Mouse (Mus musculus): ENCODE measurements around the gene Skint8. TPM values are rescaled to one million over a fixed set of nuclear protein-coding genes. Genes with fewer than 3 reads are reported as not detected.
"Not testable (repeated sequence)": the region's sequence is repeated elsewhere in the genome, so short reads cannot be mapped to it uniquely, and the experiment has no call there.

Gene Skint8
- total RNA-seq (2021), result not detected
- long read RNA-seq, result 0 reads

- DNase-seq (ENCODE audit: low spot score in 2 of 2), result no peak
Measured at GRCm38 (mm10) chr4:111919092-111919491, at the start of gene Skint8. TSS of gene Skint8 (plus strand) at chr4:111919392.

- no peak for DNase-seq (ENCODE audit: low spot score in 2 of 2)
Measured at GRCm38 (mm10) chr4:111880112-111880875, 38.9 kb upstream of the Skint8 start.

GRCm38 (mm10) chr4:111883543-111883942 lies 35.6 kb upstream of the Skint8 start:
- DNase-seq (ENCODE audit: low spot score in 2 of 2), result no peak

- peak; percentile 59 to 81 for DNase-seq (ENCODE audit: low spot score in 2 of 2)
Measured at GRCm38 (mm10) chr4:111886018-111886417, 33.2 kb upstream of the Skint8 start.

GRCm38 (mm10) chr4:111886607-111887006 lies 32.6 kb upstream of the Skint8 start:
- DNase-seq (ENCODE audit: low spot score in 2 of 2), result peak; percentile 77 to 93

GRCm38 (mm10) chr4:111892138-111892537 lies 27.1 kb upstream of the Skint8 start:
- DNase-seq (ENCODE audit: low spot score in 2 of 2), result no peak

GRCm38 (mm10) chr4:111897755-111898154 lies 21.4 kb upstream of the Skint8 start:
- DNase-seq (ENCODE audit: low spot score in 2 of 2), result no peak

- no peak for DNase-seq (ENCODE audit: low spot score in 2 of 2)
Measured at GRCm38 (mm10) chr4:111898566-111898965, 20.6 kb upstream of the Skint8 start.

GRCm38 (mm10) chr4:111900491-111900890 lies 18.7 kb upstream of the Skint8 start:
- DNase-seq (ENCODE audit: low spot score in 2 of 2), result not testable (repeated sequence)

- no peak for DNase-seq (ENCODE audit: low spot score in 2 of 2)
Measured at GRCm38 (mm10) chr4:111901473-111901872, 17.7 kb upstream of the Skint8 start.

- no peak for DNase-seq (ENCODE audit: low spot score in 2 of 2)
Measured at GRCm38 (mm10) chr4:111902775-111903174, 16.4 kb upstream of the Skint8 start, which contains the start of gene Slc5a9. TSS of gene Slc5a9 (minus strand) at chr4:111902918.

GRCm38 (mm10) chr4:111907926-111908325 lies 11.3 kb upstream of the Skint8 start:
- DNase-seq (ENCODE audit: low spot score in 2 of 2), result peak in 1 of 2 experiments; percentile 61

- peak in 1 of 2 experiments; percentile 1 for DNase-seq (ENCODE audit: low spot score in 2 of 2)
Measured at GRCm38 (mm10) chr4:111961309-111961708, 42.1 kb downstream of the Skint8 start.

GRCm38 (mm10) chr4:111963241-111963640 lies 44.0 kb downstream of the Skint8 start:
- DNase-seq (ENCODE audit: low spot score in 2 of 2), result not testable (repeated sequence)

- no peak for DNase-seq (ENCODE audit: low spot score in 2 of 2)
Measured at GRCm38 (mm10) chr4:111963669-111964068, 44.5 kb downstream of the Skint8 start.

- DNase-seq (ENCODE audit: low spot score in 2 of 2), result no peak
Measured at GRCm38 (mm10) chr4:111972623-111973022, 53.4 kb downstream of the Skint8 start, which contains the start of gene Skint7. TSS of gene Skint7 (plus strand) at chr4:111972923.

Other genes starting within 250 kb of the Skint8 start
- gene Spata6, start 199.4 kb upstream of the Skint8 start, total RNA-seq (2021), result 1 to 10 TPM; 4.3 to 4.9 TPM
- not detected for gene Slc5a9, start 16.5 kb upstream of the Skint8 start, total RNA-seq (2021)
- gene Skint7, start 53.5 kb downstream of the Skint8 start, total RNA-seq (2021), result not detected
- gene Skint1, start 86.9 kb downstream of the Skint8 start, total RNA-seq (2021), result under 1 TPM in 1 of 2 experiments, not detected in 1; 0.89 TPM
- gene Skint4, start 152.6 kb downstream of the Skint8 start, total RNA-seq (2021), result not detected

Measured in layer of hippocampus, adult 18-20 months (tissue).